Mouse (Mus musculus) liver, embryonic 16.5 days (tissue): ENCODE measurements around the gene Spats2. TPM values are rescaled to one million over a fixed set of nuclear protein-coding genes. Genes with fewer than 3 reads are reported as not detected.

ENCODE experiments used
- ATAC-seq: fragments of 200-750 bp; cut with Nextera tagmentation; 2 replicates; pipeline ENCODE4 v1.8.0; 2017; ENCODE audit warnings: low read depth, mild to moderate bottlenecking, moderate number of reproducible peaks, moderate library complexity
- H3K27ac ChIP-seq: fragments of 300-500 bp; sonication (generic); 2 replicates; pipeline ENCODE4 v1.5.1; 2014; ENCODE audit warnings: mild to moderate bottlenecking, low read length
- H3K27me3 ChIP-seq: fragments of 300-500 bp; sonication (generic); 2 replicates; pipeline ENCODE4 v1.6.1; 2014; ENCODE audit warnings: low read depth, low read length, mixed read lengths; ENCODE audit not compliant: control insufficient read depth, insufficient read depth
- H3K36me3 ChIP-seq: fragments of 300-500 bp; sonication (generic); 2 replicates; pipeline ENCODE4 v1.6.1; 2014; ENCODE audit warnings: mild to moderate bottlenecking; ENCODE audit not compliant: control insufficient read depth, insufficient read depth
- H3K4me1 ChIP-seq: fragments of 300-500 bp; sonication (generic); 2 replicates; pipeline ENCODE4 v1.6.1; 2014; ENCODE audit warnings: low read depth, low read length, mixed read lengths; ENCODE audit not compliant: control insufficient read depth
- H3K4me2 ChIP-seq: fragments of 300-500 bp; sonication (generic); 2 replicates; pipeline ENCODE4 v1.6.1; 2014; ENCODE audit warnings: low read depth, low read length, mixed read lengths
- H3K4me3 ChIP-seq: fragments of 300-500 bp; sonication (generic); 2 replicates; pipeline ENCODE4 v1.5.1; 2014; ENCODE audit warnings: low read depth, mild to moderate bottlenecking, low read length
- H3K9ac ChIP-seq: fragments of 300-500 bp; sonication (generic); 2 replicates; pipeline ENCODE4 v1.6.1; 2014; ENCODE audit warnings: low read depth, low read length
- H3K9me3 ChIP-seq: fragments of 300-500 bp; sonication (generic); replicated peaks from 2 replicates; pipeline ENCODE4 v1.6.1; 2016; ENCODE audit warnings: low read length; ENCODE audit not compliant: control insufficient read depth
- WGBS: fragments of 180-500 bp; shearing (Covaris S2); extraction: QIAGEN DNeasy Blood & Tissue Kit; methylation state at CpG from one replicate; pipeline ENCODE4 v1.1.7; 2014; ENCODE audit not compliant: insufficient replicate concordance; 5-methylcytosine and 5-hydroxymethylcytosine counted together
- polyA plus RNA-seq: library from polyadenylated mRNA; unstranded; fragments of >200 nt; fragmentation: Nextera tagmentation; extraction: Ambion mirVana; gene quantifications from 2 replicates; pipeline ENCODE4 v1.2.1, GENCODE M21; 2015

Spats2 gene
- polyA plus RNA-seq, 1 experiment from 2014 or later, result 5.5 TPM

- ATAC-seq, result peak; percentile 72
- peak overlapping the region; percentile 86 for H3K4me2 ChIP-seq
- under 1% methylated on average over 96 of the region's 115 CpGs for WGBS
- peaks cover 11% of the 10 kb centered on the region for H3K27me3 ChIP-seq
- peaks cover 3% of the 10 kb centered on the region for H3K4me1 ChIP-seq
- no peaks in the 10 kb centered on the region for H3K36me3 ChIP-seq
- H3K9me3 ChIP-seq, result no peaks in the 10 kb centered on the region
- H3K4me3 ChIP-seq, result peak overlapping the region; percentile 71
- H3K27ac ChIP-seq, result peak overlapping the region; percentile 76
- peak overlapping the region; percentile 75 for H3K9ac ChIP-seq
Observed at GRCm38 (mm10) chr15:99126081-99126815, 532 bp downstream of the Spats2 start.

GRCm38 (mm10) chr15:99126816-99127365 lies 1.2 kb downstream of the Spats2 start:
- WGBS, result under 1% methylated on average over 35 of the region's 35 CpGs
- H3K4me3 ChIP-seq, result peak overlapping the region; percentile 71
- H3K9me3 ChIP-seq, result no peaks in the 10 kb centered on the region
- ATAC-seq, result no peak
- H3K4me2 ChIP-seq, result peak overlapping the region; percentile 86
- H3K4me1 ChIP-seq, result peaks cover 3% of the 10 kb centered on the region
- peak overlapping the region; percentile 76 for H3K27ac ChIP-seq
- no peaks in the 10 kb centered on the region for H3K36me3 ChIP-seq
- H3K27me3 ChIP-seq, result peaks cover 11% of the 10 kb centered on the region
- peak overlapping the region; percentile 75 for H3K9ac ChIP-seq

GRCm38 (mm10) chr15:99127851-99128522 lies 2.3 kb downstream of the Spats2 start:
- Histone ChIP-seq H3K27ac (no peak overlapping the region), H3K9me3 (no peaks in the 10 kb centered on the region), H3K4me2 (0 out of 2 replicates have a peak overlapping the region, but pooled peaks have one; percentile 14), H3K9ac (no peak overlapping the region), H3K4me1 (peaks cover 3% of the 10 kb centered on the region), H3K27me3 (peaks cover 11% of the 10 kb centered on the region), H3K36me3 (no peaks in the 10 kb centered on the region), H3K4me3 (no peak overlapping the region)
- no peak for ATAC-seq
- 41% methylated on average over 6 of the region's 6 CpGs for WGBS

- no peak for ATAC-seq
- Histone ChIP-seq H3K4me2 (no peak overlapping the region), H3K27ac (no peak overlapping the region), H3K4me1 (peaks cover 3% of the 10 kb centered on the region), H3K36me3 (no peaks in the 10 kb centered on the region), H3K9me3 (no peaks in the 10 kb centered on the region), H3K4me3 (no peak overlapping the region), H3K9ac (no peak overlapping the region), H3K27me3 (peaks cover 11% of the 10 kb centered on the region)
- 74% methylated on average over 11 of the region's 11 CpGs for WGBS
Observed at GRCm38 (mm10) chr15:99129441-99129840, 3.7 kb downstream of the Spats2 start.

- Histone ChIP-seq H3K27ac (no peak overlapping the region), H3K4me2 (no peak overlapping the region), H3K36me3 (no peaks in the 10 kb centered on the region), H3K4me1 (peaks cover 3% of the 10 kb centered on the region), H3K27me3 (peaks cover 11% of the 10 kb centered on the region), H3K9me3 (no peaks in the 10 kb centered on the region), H3K4me3 (no peak overlapping the region), H3K9ac (no peak overlapping the region)
- WGBS, result 53% methylated on average over 22 of the region's 22 CpGs
- ATAC-seq, result no peak
Observed at GRCm38 (mm10) chr15:99129956-99130910, 4.5 kb downstream of the Spats2 start.

GRCm38 (mm10) chr15:99138389-99138788 lies 12.7 kb downstream of the Spats2 start:
- Histone ChIP-seq H3K4me1 (no peaks in the 10 kb centered on the region; the same call in 1 of the 2 replicates), H3K9me3 (no peaks in the 10 kb centered on the region), H3K4me3 (no peak overlapping the region), H3K9ac (no peak overlapping the region), H3K27ac (no peak overlapping the region), H3K4me2 (no peak overlapping the region), H3K27me3 (no peaks in the 10 kb centered on the region), H3K36me3 (no peaks in the 10 kb centered on the region)
- WGBS, result 22% methylated on average over 5 of the region's 5 CpGs
- ATAC-seq, result peak; percentile 67

GRCm38 (mm10) chr15:99139669-99140068 lies 14.0 kb downstream of the Spats2 start:
- Histone ChIP-seq H3K4me1 (no peaks in the 10 kb centered on the region; the same call in 1 of the 2 replicates), H3K36me3 (no peaks in the 10 kb centered on the region), H3K4me3 (no peak overlapping the region), H3K4me2 (no peak overlapping the region), H3K27me3 (no peaks in the 10 kb centered on the region), H3K27ac (no peak overlapping the region), H3K9ac (no peak overlapping the region), H3K9me3 (no peaks in the 10 kb centered on the region)
- WGBS, result 56% methylated on average over 6 of the region's 6 CpGs
- no peak for ATAC-seq

- H3K27me3 ChIP-seq, result no peaks in the 10 kb centered on the region
- H3K4me1 ChIP-seq, result no peaks in the 10 kb centered on the region
- no peak overlapping the region for H3K4me2 ChIP-seq
- no peak overlapping the region for H3K4me3 ChIP-seq
- no peaks in the 10 kb centered on the region for H3K9me3 ChIP-seq
- H3K27ac ChIP-seq, result no peak overlapping the region
- 81% methylated on average over 7 of the region's 7 CpGs for WGBS
- H3K9ac ChIP-seq, result no peak overlapping the region
- no peaks in the 10 kb centered on the region for H3K36me3 ChIP-seq
- ATAC-seq, result no peak
Observed at GRCm38 (mm10) chr15:99150516-99150915, 24.8 kb downstream of the Spats2 start.
